ENCODE assay signal across 9 mouse cellular contexts in genomic region chr4:150374651-150375447, GRCm38 (mm10).
DNase-seq lines count a peak whose midpoint lies in the region; ATAC-seq and TF ChIP-seq lines count a peak whose summit lies in the region.
"Had no signal": no experiment of that assay in that cellular context is flagged by ENCODE, and none has a peak within 500 bp of the region (broad histone marks: within the 10 kb centered on the region; RNA-seq: fewer than 3 reads in every experiment).

No protein-coding gene starts in this region.

- no peaks in the 10 kb centered on the region for H3K9me3 ChIP-seq in heart, embryonic 11.5 days (replicated peaks; ENCODE audit: control insufficient read depth, low read length)
- no peaks in the 10 kb centered on the region for H3K9me3 ChIP-seq in stomach, embryonic 14.5 days (ENCODE audit: control insufficient read depth, low read depth, low read length)
- H3K9me3 ChIP-seq in stomach, postnatal 0 days (ENCODE audit: control insufficient read depth, low read length), result no peaks in the 10 kb centered on the region
- no peaks in the 10 kb centered on the region for H3K9me3 ChIP-seq in liver, embryonic 11.5 days (ENCODE audit: control insufficient read depth, low read length)

- no peaks in the 10 kb centered on the region for H3K36me3 ChIP-seq in heart, embryonic 11.5 days (ENCODE audit: control insufficient read depth, insufficient read depth, low read length)
- H3K36me3 ChIP-seq in stomach, embryonic 14.5 days (ENCODE audit: control insufficient read depth, insufficient read depth, low read length), result no peaks in the 10 kb centered on the region
- no peaks in the 10 kb centered on the region for H3K36me3 ChIP-seq in stomach, postnatal 0 days (ENCODE audit: control insufficient read depth, insufficient read depth, low read length)
- H3K36me3 ChIP-seq in liver, embryonic 11.5 days (ENCODE audit: control insufficient read depth, insufficient read depth, low read length), result no peaks in the 10 kb centered on the region

- no peak for DNase-seq in heart, adult 9 months (ENCODE audit: low spot score in 2 of 2)
- no peak for DNase-seq in stomach, postnatal 0 days (ENCODE audit: low spot score)
- no peak for DNase-seq in liver, embryonic 11.5 days (ENCODE audit: low spot score)
- DNase-seq in thymus, adult 18-20 months, result no peak
- no peak for DNase-seq in frontal cortex, postnatal 10 days (ENCODE audit: low spot score in 2 of 2)
- DNase-seq in gastrocnemius, postnatal 4 days (ENCODE audit: low spot score in 2 of 2), result no peak

- no peak for TF ChIP-seq CTCF in stomach, postnatal 0 days (IDR thresholded peaks at IDR 0.05; ENCODE audit: low read depth)

- peaks cover 57% of the 10 kb centered on the region for H3K4me1 ChIP-seq in heart, embryonic 11.5 days (ENCODE audit: control insufficient read depth, insufficient read depth, low read length)
- peaks cover 49% of the 10 kb centered on the region for H3K4me1 ChIP-seq in stomach, embryonic 14.5 days (ENCODE audit: control insufficient read depth, insufficient read depth, low read length)
- H3K4me1 ChIP-seq in stomach, postnatal 0 days (replicated peaks; ENCODE audit: control insufficient read depth, insufficient read depth), result peaks cover 8% of the 10 kb centered on the region
- H3K4me1 ChIP-seq in liver, embryonic 11.5 days (replicated peaks; ENCODE audit: control insufficient read depth, insufficient read depth, low read length), result peaks cover 63% of the 10 kb centered on the region

- H3K4me2 ChIP-seq in heart, embryonic 11.5 days, result peak overlapping the region; percentile 5
- H3K4me2 ChIP-seq in stomach, embryonic 14.5 days (replicated peaks; ENCODE audit: low read depth, low read length), result peak overlapping the region; percentile 14; the same call in 1 of the 2 replicates
- H3K4me2 ChIP-seq in stomach, postnatal 0 days (replicated peaks; ENCODE audit: low read depth), result no peak overlapping the region
- peak overlapping the region; percentile 28 for H3K4me2 ChIP-seq in liver, embryonic 11.5 days

- ATAC-seq in heart, embryonic 11.5 days (replicated peaks; ENCODE audit: insufficient number of reproducible peaks, low FRiP score, low TSS enrichment), result no peak
- no peak for ATAC-seq in stomach, embryonic 14.5 days (ENCODE audit: insufficient number of reproducible peaks, insufficient read depth, low FRiP score, low read depth)
- ATAC-seq in stomach, postnatal 0 days (ENCODE audit: low FRiP score, low TSS enrichment), result no peak
- ATAC-seq in liver, embryonic 11.5 days (replicated peaks; ENCODE audit: low FRiP score), result no peak

- H3K27ac ChIP-seq in heart, embryonic 11.5 days (ENCODE audit: low read depth, low read length), result peak overlapping the region; percentile 51
- 0 out of 2 replicates have a peak overlapping the region, but pooled peaks have one; percentile 27 for H3K27ac ChIP-seq in stomach, embryonic 14.5 days (ENCODE audit: low read length)
- H3K27ac ChIP-seq in stomach, postnatal 0 days (replicated peaks), result no peak overlapping the region
- H3K27ac ChIP-seq in liver, embryonic 11.5 days (ENCODE audit: low read depth, low read length), result no peak overlapping the region
- H3K27ac ChIP-seq: macrophage had no signal

- H3K9ac ChIP-seq in heart, embryonic 11.5 days (ENCODE audit: low read depth, low read length), result no peak overlapping the region
- no peak overlapping the region for H3K9ac ChIP-seq in stomach, embryonic 14.5 days (replicated peaks; ENCODE audit: low read depth, low read length)
- H3K9ac ChIP-seq in stomach, postnatal 0 days (ENCODE audit: low read length), result no peak overlapping the region
- no peak overlapping the region for H3K9ac ChIP-seq in liver, embryonic 11.5 days (ENCODE audit: low read depth, low read length)

- no peak overlapping the region for H3K4me3 ChIP-seq in heart, embryonic 11.5 days (ENCODE audit: low read depth, low read length)
- no peak overlapping the region for H3K4me3 ChIP-seq in stomach, embryonic 14.5 days (ENCODE audit: low read depth, low read length)
- H3K4me3 ChIP-seq in stomach, postnatal 0 days (ENCODE audit: low read depth, low read length), result no peak overlapping the region
- no peak overlapping the region for H3K4me3 ChIP-seq in liver, embryonic 11.5 days (ENCODE audit: low read depth, low read length)

- no peak for TF ChIP-seq EP300 in stomach, postnatal 0 days (optimal IDR thresholded peaks at IDR 0.05)

- WGBS in heart, embryonic 11.5 days (ENCODE audit: insufficient replicate concordance), result 25% methylated on average over 9 of the region's 9 CpGs
- 29% methylated on average over 9 of the region's 9 CpGs for whole genome bisulfite sequencing in stomach, embryonic 14.5 days
- WGBS in stomach, postnatal 0 days, result 31% methylated on average over 9 of the region's 9 CpGs
- WGBS in liver, embryonic 11.5 days, result 33% methylated on average over 9 of the region's 9 CpGs

- no peaks in the 10 kb centered on the region for H3K27me3 ChIP-seq in heart, embryonic 11.5 days (ENCODE audit: control insufficient read depth, insufficient read depth, low read length)
- H3K27me3 ChIP-seq in stomach, embryonic 14.5 days (ENCODE audit: control insufficient read depth, insufficient read depth, low read length), result no peaks in the 10 kb centered on the region
- H3K27me3 ChIP-seq in stomach, postnatal 0 days (ENCODE audit: control insufficient read depth, insufficient read depth, low read length), result no peaks in the 10 kb centered on the region
- no peaks in the 10 kb centered on the region for H3K27me3 ChIP-seq in liver, embryonic 11.5 days (replicated peaks; ENCODE audit: control insufficient read depth, insufficient read depth, low read length)

Comparison
In these comparisons a context has a peak if more than half of its experiments do, and no peak if none do; other contexts are left out.
1. H3K27ac ChIP-seq: peak in heart, embryonic 11.5 days (single experiment) and stomach, embryonic 14.5 days (single experiment); none in stomach, postnatal 0 days (single experiment) and liver, embryonic 11.5 days (single experiment).